Mouse (Mus musculus) erythroblast, embryonic 14.5 days (primary cell): ENCODE measurements around the gene F2rl3. TPM values are rescaled to one million over a fixed set of nuclear protein-coding genes. Genes with fewer than 3 reads are reported as not detected.

Source experiments
- H3K27me3 ChIP-seq: 2 replicates; pipeline ENCODE4 v1.6.1; 2012; ENCODE audit warnings: inconsistent platforms; ENCODE audit not compliant: control insufficient read depth
- H3K36me3 ChIP-seq: 2 replicates; pipeline ENCODE4 v1.6.1; 2012; ENCODE audit warnings: mild to moderate bottlenecking, inconsistent platforms; ENCODE audit not compliant: control insufficient read depth
- H3K4me1 ChIP-seq: 2 replicates; pipeline ENCODE4 v1.6.1; 2012; ENCODE audit warnings: inconsistent platforms; ENCODE audit not compliant: control insufficient read depth
- H3K4me3 ChIP-seq: replicated peaks from 2 replicates; pipeline ENCODE3; 2012; ENCODE audit warnings: moderate library complexity, mild to moderate bottlenecking, inconsistent platforms
- H3K9me3 ChIP-seq: 2 replicates; pipeline ENCODE4 v1.6.1; 2012; ENCODE audit warnings: low read length, inconsistent platforms, mixed read lengths; ENCODE audit not compliant: control insufficient read depth
- GATA1 ChIP-seq: IDR thresholded peaks from 2 replicates; pipeline ENCODE4 v1.6.1; 2012; ENCODE audit warnings: low read length, inconsistent platforms, mixed read lengths
- TAL1 ChIP-seq: IDR thresholded peaks from 3 replicates; pipeline ENCODE4 v1.6.1; 2012; ENCODE audit warnings: low read length, inconsistent platforms, mixed read lengths
- polyA plus RNA-seq: library from polyadenylated mRNA; stranded (reverse); fragments of >175 nt; gene quantifications from 2 replicates; pipeline ENCODE4 v1.2.3, GENCODE M21; 2012

The F2rl3 gene
- polyA plus RNA-seq, 1 experiment, result 0.04 TPM

- Histone ChIP-seq H3K4me3 (no peak overlapping the region), H3K4me1 (no peaks in the 10 kb centered on the region), H3K36me3 (peaks cover 33% of the 10 kb centered on the region), H3K27me3 (no peaks in the 10 kb centered on the region), H3K9me3 (no peaks in the 10 kb centered on the region)
- TF ChIP-seq TAL1 (no peak), GATA1 (no peak)
Measured at GRCm38 (mm10) chr8:72758310-72758709, 3.4 kb upstream of the F2rl3 start.

- Histone ChIP-seq H3K9me3 (no peaks in the 10 kb centered on the region), H3K36me3 (peaks cover 23% of the 10 kb centered on the region), H3K27me3 (no peaks in the 10 kb centered on the region), H3K4me3 (no peak overlapping the region), H3K4me1 (no peaks in the 10 kb centered on the region)
- TF ChIP-seq GATA1, result no peak
- no peak for TF ChIP-seq TAL1
Measured at GRCm38 (mm10) chr8:72760216-72760615, 1.5 kb upstream of the F2rl3 start.

GRCm38 (mm10) chr8:72762306-72762705, 626 bp downstream of the F2rl3 start:
- Histone ChIP-seq H3K9me3 (no peaks in the 10 kb centered on the region), H3K36me3 (peaks cover 3% of the 10 kb centered on the region), H3K4me3 (no peak overlapping the region), H3K27me3 (no peaks in the 10 kb centered on the region), H3K4me1 (no peaks in the 10 kb centered on the region)
- TF ChIP-seq GATA1, result no peak
- no peak for TF ChIP-seq TAL1

GRCm38 (mm10) chr8:72765696-72766095, 4.0 kb downstream of the F2rl3 start:
- Histone ChIP-seq H3K9me3 (no peaks in the 10 kb centered on the region), H3K27me3 (no peaks in the 10 kb centered on the region), H3K4me1 (no peaks in the 10 kb centered on the region), H3K4me3 (no peak overlapping the region), H3K36me3 (no peaks in the 10 kb centered on the region)
- TF ChIP-seq TAL1 (no peak), GATA1 (no peak)

GRCm38 (mm10) chr8:72766777-72767176, 5.1 kb downstream of the F2rl3 start:
- TF ChIP-seq GATA1 (no peak), TAL1 (no peak)
- Histone ChIP-seq H3K4me1 (no peaks in the 10 kb centered on the region), H3K27me3 (no peaks in the 10 kb centered on the region), H3K9me3 (no peaks in the 10 kb centered on the region), H3K4me3 (no peak overlapping the region), H3K36me3 (no peaks in the 10 kb centered on the region)

GRCm38 (mm10) chr8:72777797-72778196, 16.1 kb downstream of the F2rl3 start:
- Histone ChIP-seq H3K36me3 (no peaks in the 10 kb centered on the region), H3K27me3 (no peaks in the 10 kb centered on the region), H3K4me3 (no peak overlapping the region), H3K9me3 (no peaks in the 10 kb centered on the region; the same call in 1 of the 2 replicates), H3K4me1 (no peaks in the 10 kb centered on the region)
- TF ChIP-seq GATA1, result no peak
- TF ChIP-seq TAL1, result no peak

GRCm38 (mm10) chr8:72780644-72781043, 19.0 kb downstream of the F2rl3 start:
- Histone ChIP-seq H3K36me3 (no peaks in the 10 kb centered on the region), H3K9me3 (no peaks in the 10 kb centered on the region; the same call in 1 of the 2 replicates), H3K4me1 (no peaks in the 10 kb centered on the region), H3K27me3 (no peaks in the 10 kb centered on the region), H3K4me3 (no peak overlapping the region)
- TF ChIP-seq GATA1 (no peak), TAL1 (no peak)

- Histone ChIP-seq H3K4me3 (no peak overlapping the region), H3K27me3 (no peaks in the 10 kb centered on the region), H3K36me3 (no peaks in the 10 kb centered on the region), H3K9me3 (peaks cover 3% of the 10 kb centered on the region; the same call in 1 of the 2 replicates), H3K4me1 (no peaks in the 10 kb centered on the region)
- no peak for TF ChIP-seq TAL1
- TF ChIP-seq GATA1, result no peak
Measured at GRCm38 (mm10) chr8:72801583-72801982, 39.9 kb downstream of the F2rl3 start.

- no peaks in the 10 kb centered on the region for H3K36me3 ChIP-seq
- H3K4me3 ChIP-seq, result no peak overlapping the region
- H3K27me3 ChIP-seq, result no peaks in the 10 kb centered on the region
- no peak for TF ChIP-seq GATA1
- no peak for TF ChIP-seq TAL1
- no peaks in the 10 kb centered on the region for H3K4me1 ChIP-seq
- no peaks in the 10 kb centered on the region for H3K9me3 ChIP-seq
Measured at GRCm38 (mm10) chr8:72812690-72813089, 51.0 kb downstream of the F2rl3 start.

Other genes starting within 250 kb of the F2rl3 start
- gene Med26, start 213.6 kb upstream of the F2rl3 start, polyA plus RNA-seq, result 3.0 and 3.1 TPM in 2 replicates
- 0.66 and 0.97 TPM in 2 replicates for gene Smim7, start 190.8 kb upstream of the F2rl3 start, polyA plus RNA-seq
- 0.06 and 0.14 TPM in 2 replicates for gene Tmem38a, start 189.8 kb upstream of the F2rl3 start, polyA plus RNA-seq
- gene Nwd1, start 115.2 kb upstream of the F2rl3 start, polyA plus RNA-seq, result under 0.01 TPM in 1 of 2 replicates, not detected in the other
- 3.1 and 4.5 TPM in 2 replicates for gene Sin3b, start 38.6 kb upstream of the F2rl3 start, polyA plus RNA-seq